Mouse (Mus musculus) neutrophil, adult 59 days (primary cell): ENCODE data around the gene Ptpro. TPM values are rescaled to one million over a fixed set of nuclear protein-coding genes. Genes with fewer than 3 reads are reported as not detected.

Experiments used
- total RNA-seq, 2 experiments: library from RNA; stranded (reverse); gene quantifications; 1 replicate in 1 of 2; 2 replicates in 1 of 2; pipeline ENCODE4 v1.2.4; 2023

The Ptpro gene
- 10 to 100 TPM; 56.6 to 84.7 TPM for total RNA-seq

DNA sequence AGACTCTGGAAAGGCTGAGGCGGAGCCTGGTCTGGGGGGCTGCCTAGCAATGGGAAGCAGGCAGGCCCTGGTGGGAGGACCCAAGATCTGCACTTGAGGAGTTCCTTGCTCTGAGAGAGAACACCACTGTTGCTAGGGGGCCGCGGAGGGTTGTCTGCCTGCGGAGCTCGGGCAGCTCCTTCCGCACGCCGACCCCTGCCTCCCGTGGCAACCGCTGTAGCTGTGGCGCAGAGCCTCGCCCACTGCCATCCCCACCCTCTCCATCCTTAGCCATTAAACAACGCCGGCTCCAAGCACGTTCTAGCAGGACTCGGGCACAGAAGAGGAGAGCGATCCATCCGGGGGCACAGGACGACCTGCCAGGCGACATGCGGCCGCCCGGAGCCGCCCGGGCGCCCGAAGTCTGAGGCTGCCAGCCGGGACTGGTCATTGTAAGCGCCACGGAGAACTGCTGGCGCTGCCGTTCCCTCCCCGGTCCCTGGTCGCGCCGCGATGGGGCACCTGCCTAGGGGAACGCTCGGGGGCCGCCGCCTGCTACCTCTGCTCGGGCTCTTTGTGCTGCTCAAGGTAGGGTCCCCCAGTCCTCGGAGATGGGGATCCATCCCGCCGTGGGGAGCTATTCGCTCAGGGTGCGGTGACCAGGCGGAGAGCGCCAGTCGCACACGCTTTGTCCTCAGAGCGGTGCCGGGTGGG, at the start of gene Ptpro:
Gene Ptpro (plus strand): TSS at position 126 of the 693 bp plus-strand sequence.

Other genes starting within 250 kb of the Ptpro start
- gene Rerg, start 81.8 kb upstream of the Ptpro start, total RNA-seq: not detected